Comparison of ENCODE assay signal across 38 mouse cellular contexts in the genomic region with DNA sequence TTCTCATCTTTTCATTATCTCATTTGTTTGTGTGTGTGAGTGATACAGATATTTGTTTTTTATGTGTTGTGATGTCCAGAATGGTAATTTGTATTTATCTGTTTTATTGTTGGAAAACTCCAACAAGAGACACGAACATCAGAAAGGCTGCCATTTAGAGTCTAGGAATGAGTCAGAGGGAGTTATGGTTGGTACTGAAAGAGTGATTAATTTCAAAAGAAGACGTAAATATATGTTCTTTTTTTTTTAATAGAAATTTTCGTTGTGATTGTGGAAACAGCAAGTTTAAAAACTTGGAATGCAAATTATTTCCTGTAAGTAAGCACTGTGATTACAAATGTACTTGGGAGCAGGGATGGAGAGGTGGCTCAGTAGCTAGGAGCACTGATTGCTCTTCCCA. TPM values are rescaled to one million over a fixed set of nuclear protein-coding genes. Genes with fewer than 3 reads are reported as not detected.
"Had no signal": no experiment of that assay in that cellular context is flagged by ENCODE, and none has a peak within 500 bp of the region (broad histone marks: within the 10 kb centered on the region; RNA-seq: fewer than 3 reads in every experiment).

No protein-coding gene starts in this region.

- H3K9me3 ChIP-seq: embryonic facial prominence, embryonic 10.5 days; embryonic facial prominence, embryonic 12.5 days; embryonic facial prominence, embryonic 13.5 days; embryonic facial prominence, embryonic 15.5 days; forebrain, embryonic 10.5 days; forebrain, embryonic 12.5 days; forebrain, embryonic 13.5 days; forebrain, embryonic 15.5 days had no signal

- H3K4me2 ChIP-seq: embryonic facial prominence, embryonic 12.5 days; embryonic facial prominence, embryonic 13.5 days; embryonic facial prominence, embryonic 15.5 days; forebrain, embryonic 12.5 days; forebrain, embryonic 13.5 days; forebrain, embryonic 15.5 days had no signal

- H3K9ac ChIP-seq: embryonic facial prominence, embryonic 12.5 days; embryonic facial prominence, embryonic 13.5 days; embryonic facial prominence, embryonic 15.5 days; forebrain, embryonic 12.5 days; forebrain, embryonic 13.5 days; forebrain, embryonic 15.5 days; forebrain, postnatal 0 days had no signal

- H3K27ac ChIP-seq: embryonic facial prominence, embryonic 10.5 days; embryonic facial prominence, embryonic 12.5 days; embryonic facial prominence, embryonic 13.5 days; embryonic facial prominence, embryonic 15.5 days; forebrain, embryonic 10.5 days; forebrain, embryonic 12.5 days; forebrain, embryonic 13.5 days; forebrain, embryonic 15.5 days; gastrocnemius, adult 2 months had no signal

- DNase-seq: cerebellum, adult 8-10 months; cerebellum, adult 9-10 months; cerebellum, adult 9-11 months; cerebellum, postnatal 10 days; cerebellum, postnatal 14 days; cerebellum, postnatal 25 days; cerebellum, postnatal 36 days; embryo, embryonic 11 days; forebrain, postnatal 0 days; gastrocnemius, adult 2 months; gastrocnemius, postnatal 10 days; gastrocnemius, postnatal 14 days; gastrocnemius, postnatal 25 days; gastrocnemius, postnatal 36 days; heart, adult 18-20 months had no signal

- H3K27me3 ChIP-seq: embryonic facial prominence, embryonic 12.5 days; embryonic facial prominence, embryonic 13.5 days; embryonic facial prominence, embryonic 15.5 days; forebrain, embryonic 12.5 days; forebrain, embryonic 13.5 days; forebrain, embryonic 15.5 days had no signal

- H3K4me3 ChIP-seq: embryonic facial prominence, embryonic 10.5 days; embryonic facial prominence, embryonic 12.5 days; embryonic facial prominence, embryonic 13.5 days; embryonic facial prominence, embryonic 15.5 days; erythroblast, embryonic 14.5 days; forebrain, embryonic 10.5 days; forebrain, embryonic 12.5 days; forebrain, embryonic 13.5 days; forebrain, embryonic 15.5 days; gastrocnemius, adult 2 months had no signal

RNA-seq across cellular contexts. Expression of a gene that starts 4.1 kb away (rescaled TPM):
- total RNA-seq: common myeloid progenitor, adult 5-6 weeks; forebrain, postnatal 0 days; gastrocnemius, adult 18-20 months; gastrocnemius, adult 2 months; gastrocnemius, adult 8-10 months; gastrocnemius, postnatal 10 days; gastrocnemius, postnatal 14 days; gastrocnemius, postnatal 25 days; gastrocnemius, postnatal 36 days; gastrocnemius, postnatal 4 days; granulocyte monocyte progenitor cell, adult 5-6 weeks; heart, adult 18-20 months; heart, adult 8-10 months had no signal
- polyA plus RNA-seq: cortical plate, adult 2 months; embryonic facial prominence, embryonic 10.5 days; embryonic facial prominence, embryonic 11.5 days; embryonic facial prominence, embryonic 12.5 days; embryonic facial prominence, embryonic 13.5 days; embryonic facial prominence, embryonic 14.5 days; embryonic facial prominence, embryonic 15.5 days; erythroblast, embryonic 14.5 days; forebrain, embryonic 10.5 days; forebrain, embryonic 11.5 days; forebrain, embryonic 12.5 days; forebrain, embryonic 13.5 days; forebrain, embryonic 14.5 days; forebrain, embryonic 15.5 days; forebrain, embryonic 16.5 days; forebrain, postnatal 0 days; frontal cortex, adult 2 months; gonadal fat pad, adult 2 months had no signal
